Comparison of ENCODE assay signal across 14 mouse cellular contexts in genomic region chr3:138381133-138381532, GRCm38 (mm10). TPM values are rescaled to one million over a fixed set of nuclear protein-coding genes. Genes with fewer than 3 reads are reported as not detected.
DNase-seq lines count a peak whose midpoint lies in the region; ATAC-seq and TF ChIP-seq lines count a peak whose summit lies in the region.
"Had no signal": no experiment of that assay in that cellular context is flagged by ENCODE, and none has a peak within 500 bp of the region (broad histone marks: within the 10 kb centered on the region; RNA-seq: fewer than 3 reads in every experiment).

No protein-coding gene starts in this region.

- no peak overlapping the region for H3K4me3 ChIP-seq in liver, postnatal 0 days (ENCODE audit: low read depth, low read length)
- no peak overlapping the region for H3K4me3 ChIP-seq in liver, embryonic 11.5 days (ENCODE audit: low read depth, low read length)
- H3K4me3 ChIP-seq in lung, embryonic 14.5 days (ENCODE audit: low read depth, low read length), result no peak overlapping the region
- no peak overlapping the region for H3K4me3 ChIP-seq in neural tube, embryonic 12.5 days

- 39% methylated on average over 3 of the region's 3 CpGs for WGBS in liver, postnatal 0 days (ENCODE audit: insufficient replicate concordance)
- WGBS in liver, embryonic 11.5 days, result 39% methylated on average over 3 of the region's 3 CpGs
- 9% methylated on average over 3 of the region's 3 CpGs for WGBS in lung, embryonic 14.5 days
- WGBS in neural tube, embryonic 12.5 days, result 6% methylated on average over 3 of the region's 3 CpGs

- no peak for TF ChIP-seq CTCF in liver, postnatal 0 days (IDR thresholded peaks at IDR 0.05; ENCODE audit: low read depth)
- TF ChIP-seq CTCF in lung, embryonic 14.5 days (IDR thresholded peaks at IDR 0.05; ENCODE audit: low read depth), result no peak

- no peaks in the 10 kb centered on the region for H3K27me3 ChIP-seq in liver, postnatal 0 days (ENCODE audit: insufficient read depth, low read length)
- no peaks in the 10 kb centered on the region for H3K27me3 ChIP-seq in liver, embryonic 11.5 days (replicated peaks; ENCODE audit: control insufficient read depth, insufficient read depth, low read length)
- H3K27me3 ChIP-seq in lung, embryonic 14.5 days (ENCODE audit: insufficient read depth, low read length), result no peaks in the 10 kb centered on the region
- H3K27me3 ChIP-seq in neural tube, embryonic 12.5 days (replicated peaks), result no peaks in the 10 kb centered on the region

- H3K4me1 ChIP-seq in liver, postnatal 0 days (ENCODE audit: insufficient read depth), result peaks cover 3% of the 10 kb centered on the region; the same call in 1 of the 2 replicates
- H3K4me1 ChIP-seq in liver, embryonic 11.5 days (replicated peaks; ENCODE audit: control insufficient read depth, insufficient read depth, low read length), result no peaks in the 10 kb centered on the region
- no peaks in the 10 kb centered on the region for H3K4me1 ChIP-seq in lung, embryonic 14.5 days (ENCODE audit: insufficient read depth)
- no peaks in the 10 kb centered on the region; the same call in 1 of the 2 replicates for H3K4me1 ChIP-seq in neural tube, embryonic 12.5 days

- peak; percentile 79 for ATAC-seq in liver, postnatal 0 days
- ATAC-seq in liver, embryonic 11.5 days (replicated peaks; ENCODE audit: low FRiP score), result no peak
- ATAC-seq in lung, embryonic 14.5 days (ENCODE audit: insufficient read depth), result peak; percentile 98
- peak; percentile 58; the same call in 1 of the 2 replicates for ATAC-seq in neural tube, embryonic 12.5 days (ENCODE audit: low FRiP score, low read depth)

- TF ChIP-seq EP300 in liver, postnatal 0 days (IDR thresholded peaks at IDR 0.05; ENCODE audit: low read depth), result no peak

- no peak overlapping the region for H3K9ac ChIP-seq in liver, postnatal 0 days (replicated peaks)
- H3K9ac ChIP-seq in liver, embryonic 11.5 days (ENCODE audit: low read depth, low read length), result no peak overlapping the region
- no peak overlapping the region for H3K9ac ChIP-seq in lung, embryonic 14.5 days
- no peak overlapping the region for H3K9ac ChIP-seq in neural tube, embryonic 12.5 days

- no peak overlapping the region for H3K27ac ChIP-seq in liver, postnatal 0 days (ENCODE audit: low read depth)
- H3K27ac ChIP-seq in liver, embryonic 11.5 days (ENCODE audit: low read depth, low read length), result no peak overlapping the region
- peak overlapping the region; percentile 42; the same call in 1 of the 2 replicates for H3K27ac ChIP-seq in lung, embryonic 14.5 days (ENCODE audit: low read depth)
- H3K27ac ChIP-seq in neural tube, embryonic 12.5 days, result no peak overlapping the region
- H3K27ac ChIP-seq: macrophage had no signal

- DNase-seq in adrenal gland, postnatal 36 days, result peak; percentile 13 to 14
- DNase-seq in adrenal gland, adult 18-20 months (ENCODE audit: low spot score in 2 of 2), result no peak
- DNase-seq in liver, postnatal 0 days, result peak; percentile 41
- no peak for DNase-seq in liver, embryonic 11.5 days (ENCODE audit: low spot score)
- DNase-seq in lung, embryonic 14.5 days, result peak; percentile 98
- no peak for DNase-seq in frontal cortex, postnatal 25 days (ENCODE audit: low spot score in 2 of 2)
- no peak for DNase-seq in frontal cortex, postnatal 10 days (ENCODE audit: low spot score in 2 of 2)
- DNase-seq: cerebellum, adult 11-12 months; right cerebral cortex, adult 18-20 months had no signal

- no peak overlapping the region for H3K4me2 ChIP-seq in liver, postnatal 0 days (ENCODE audit: low read depth, low read length)
- no peak overlapping the region for H3K4me2 ChIP-seq in liver, embryonic 11.5 days
- H3K4me2 ChIP-seq in lung, embryonic 14.5 days, result no peak overlapping the region
- H3K4me2 ChIP-seq in neural tube, embryonic 12.5 days (replicated peaks), result no peak overlapping the region

- H3K36me3 ChIP-seq in liver, postnatal 0 days (replicated peaks; ENCODE audit: insufficient read depth, low read length), result no peaks in the 10 kb centered on the region
- H3K36me3 ChIP-seq in liver, embryonic 11.5 days (ENCODE audit: control insufficient read depth, insufficient read depth, low read length), result no peaks in the 10 kb centered on the region
- no peaks in the 10 kb centered on the region for H3K36me3 ChIP-seq in lung, embryonic 14.5 days (ENCODE audit: insufficient read depth)
- no peaks in the 10 kb centered on the region for H3K36me3 ChIP-seq in neural tube, embryonic 12.5 days

- no peaks in the 10 kb centered on the region for H3K9me3 ChIP-seq in liver, postnatal 0 days (ENCODE audit: low read length)
- H3K9me3 ChIP-seq in liver, embryonic 11.5 days (ENCODE audit: control insufficient read depth, low read length), result no peaks in the 10 kb centered on the region
- no peaks in the 10 kb centered on the region for H3K9me3 ChIP-seq in lung, embryonic 14.5 days (ENCODE audit: low read depth, low read length)
- peaks cover 3% of the 10 kb centered on the region; the same call in 1 of the 2 replicates for H3K9me3 ChIP-seq in neural tube, embryonic 12.5 days

RNA-seq across cellular contexts. Expression of gene Adh4, which starts 34.1 kb away (rescaled TPM):
- under 1 TPM; 0.43 to 0.83 TPM for total RNA-seq in adrenal gland, postnatal 36 days (2021)
- 1 to 10 TPM in 1 of 2 experiments, under 1 TPM in 1; 0.80 to 2.3 TPM for total RNA-seq in adrenal gland, adult 18-20 months (2021)
- polyA plus RNA-seq in liver, postnatal 0 days (2015; fragmentation: Nextera tagmentation; extraction: Ambion mirVana), result 0.82 and 1.6 TPM in 2 replicates
- not detected in 2 replicates for polyA plus RNA-seq in liver, embryonic 11.5 days (2014; fragmentation: Nextera tagmentation; extraction: Ambion mirVana)
- not detected in 2 replicates for polyA plus RNA-seq in lung, embryonic 14.5 days (2014; fragmentation: Nextera tagmentation; extraction: Ambion mirVana)
- not detected in 2 replicates for polyA plus RNA-seq in neural tube, embryonic 12.5 days (2016; fragmentation: Nextera tagmentation; extraction: Ambion mirVana)
- total RNA-seq: layer of hippocampus, postnatal 14 days had no signal
- polyA plus RNA-seq: frontal cortex, adult 2 months; heart, postnatal 0 days; macrophage had no signal

RNA-seq across cellular contexts. Expression of gene Adh6b, which starts 39.6 kb away (rescaled TPM):
- total RNA-seq in adrenal gland, postnatal 36 days (2021), result under 1 TPM; 0.23 to 0.33 TPM
- under 1 TPM in 1 of 2 experiments, not detected in 1; 0.58 TPM for total RNA-seq in adrenal gland, adult 18-20 months (2021)
- polyA plus RNA-seq in liver, postnatal 0 days (2015; fragmentation: Nextera tagmentation; extraction: Ambion mirVana), result 0.18 and 0.20 TPM in 2 replicates
- 0.89 and 0.90 TPM in 2 replicates for polyA plus RNA-seq in liver, embryonic 11.5 days (2014; fragmentation: Nextera tagmentation; extraction: Ambion mirVana)
- polyA plus RNA-seq in lung, embryonic 14.5 days (2014; fragmentation: Nextera tagmentation; extraction: Ambion mirVana), result 0.30 TPM in 1 of 2 replicates, not detected in the other
- polyA plus RNA-seq in neural tube, embryonic 12.5 days (2016; fragmentation: Nextera tagmentation; extraction: Ambion mirVana), result 0.49 and 0.72 TPM in 2 replicates
- total RNA-seq: layer of hippocampus, postnatal 14 days had no signal
- polyA plus RNA-seq: frontal cortex, adult 2 months; macrophage had no signal

Comparison
In these comparisons a context has a peak if more than half of its experiments do, and no peak if none do; other contexts are left out.
1. DNase-seq: peak in adrenal gland, postnatal 36 days (2 of 2), liver, postnatal 0 days (single experiment) and lung, embryonic 14.5 days (single experiment); none in adrenal gland, adult 18-20 months (0 of 2), liver, embryonic 11.5 days (single experiment), frontal cortex, postnatal 25 days (0 of 2) and frontal cortex, postnatal 10 days (0 of 2).